Mouse (Mus musculus): Measurements from ENCODE around the gene Tbc1d9b. TPM values are rescaled to one million over a fixed set of nuclear protein-coding genes. Genes with fewer than 3 reads are reported as not detected.

Gene Tbc1d9b
- polyA plus RNA-seq, 1 experiment from 2014 or later, result 30.2 TPM

DNA sequence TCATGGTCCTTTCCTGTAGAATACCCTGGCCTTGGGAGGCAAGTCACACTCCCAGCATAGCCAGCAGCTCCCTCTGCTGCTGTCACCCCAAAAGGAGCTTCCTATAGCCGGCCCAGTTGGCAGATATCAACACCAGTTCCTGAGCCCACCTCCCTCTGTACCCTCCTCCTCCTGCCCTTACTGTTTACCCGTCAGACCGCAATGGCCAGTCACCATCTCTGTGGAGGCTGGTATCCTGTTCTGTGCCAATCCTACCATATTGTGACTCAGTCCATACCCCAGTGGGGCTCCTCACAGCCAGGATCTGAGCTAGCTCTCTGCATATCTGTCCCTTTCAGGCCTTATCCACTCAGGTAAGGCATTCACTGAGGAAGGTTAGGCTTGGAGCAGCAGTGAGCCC is 14.3 kb downstream of the Tbc1d9b start:
- ATAC-seq, result no peak
- 92% methylated on average over 3 of the region's 3 CpGs for WGBS
- Histone ChIP-seq H3K4me3 (no peak overlapping the region), H3K36me3 (ENCODE audit: poor library complexity, severe bottlenecking) (peaks cover 94% of the 10 kb centered on the region), H3K9ac (no peak overlapping the region), H3K4me2 (no peak overlapping the region), H3K4me1 (no peaks in the 10 kb centered on the region), H3K27ac (no peak overlapping the region), H3K9me3 (replicated peaks) (no peaks in the 10 kb centered on the region), H3K27me3 (no peaks in the 10 kb centered on the region)

DNA sequence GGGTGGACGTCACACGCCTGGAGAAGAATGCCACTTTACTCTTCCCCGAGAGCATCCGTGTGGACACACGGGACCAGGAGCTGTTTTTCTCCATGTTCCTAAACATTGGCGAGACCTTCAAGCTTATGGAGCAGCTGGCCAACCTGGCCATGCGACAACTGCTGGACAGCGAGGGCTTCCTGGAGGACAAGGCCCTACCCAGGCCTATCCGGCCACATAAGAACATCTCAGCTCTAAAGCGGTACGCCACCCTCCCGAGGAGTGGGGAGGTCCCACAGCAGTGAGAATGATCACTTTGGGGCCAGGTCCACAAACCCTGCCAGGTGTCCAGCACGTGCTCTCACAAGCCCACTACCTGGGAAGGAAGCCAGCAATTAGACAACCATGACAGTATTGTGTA is 14.9 kb downstream of the Tbc1d9b start:
- Histone ChIP-seq H3K4me3 (no peak overlapping the region), H3K27ac (no peak overlapping the region), H3K36me3 (ENCODE audit: poor library complexity, severe bottlenecking) (peaks cover 94% of the 10 kb centered on the region), H3K4me1 (no peaks in the 10 kb centered on the region), H3K27me3 (no peaks in the 10 kb centered on the region), H3K9ac (no peak overlapping the region), H3K9me3 (replicated peaks) (no peaks in the 10 kb centered on the region), H3K4me2 (no peak overlapping the region)
- no peak for ATAC-seq
- 94% methylated on average over 13 of the region's 13 CpGs for WGBS

DNA sequence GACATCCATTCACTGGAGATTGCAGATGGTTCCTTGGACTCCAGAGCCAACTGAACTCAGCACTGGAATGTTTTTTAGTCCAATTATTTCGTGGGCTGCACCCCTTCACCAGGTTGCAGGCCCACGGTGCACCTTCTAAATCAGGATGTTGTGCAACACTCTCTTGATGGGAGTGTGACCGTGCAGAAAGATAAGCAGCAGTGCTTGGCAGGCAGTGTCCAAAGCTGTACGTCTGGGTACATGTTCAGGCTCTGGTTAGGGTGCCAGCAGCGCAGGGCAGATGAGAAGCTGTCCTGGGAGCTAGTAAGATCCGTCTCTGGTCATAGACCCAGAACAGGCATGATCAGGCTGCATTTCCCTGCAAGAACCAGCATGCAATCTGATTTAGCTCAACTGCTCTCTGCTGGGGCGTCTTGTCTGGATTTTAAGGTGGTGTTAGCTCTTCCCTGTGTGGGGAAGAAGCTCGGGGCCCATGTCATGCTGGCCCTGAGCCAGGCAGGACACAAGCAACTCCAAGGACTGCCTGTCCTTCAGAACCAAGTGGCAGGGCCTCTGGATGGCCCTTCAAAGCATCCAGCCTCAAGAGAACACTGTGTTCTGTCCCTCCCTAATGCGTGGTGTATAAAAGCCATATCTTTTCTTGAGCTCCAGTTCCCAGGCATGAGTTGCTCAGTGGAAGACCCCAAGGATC is 16.2 kb downstream of the Tbc1d9b start:
- no peak for ATAC-seq
- Histone ChIP-seq H3K27me3 (no peaks in the 10 kb centered on the region), H3K4me1 (no peaks in the 10 kb centered on the region), H3K4me2 (no peak overlapping the region), H3K9me3 (replicated peaks) (no peaks in the 10 kb centered on the region), H3K9ac (no peak overlapping the region), H3K36me3 (ENCODE audit: poor library complexity, severe bottlenecking) (peaks cover 94% of the 10 kb centered on the region), H3K4me3 (no peak overlapping the region), H3K27ac (no peak overlapping the region)
- 91% methylated on average over 9 of the region's 9 CpGs for WGBS

DNA sequence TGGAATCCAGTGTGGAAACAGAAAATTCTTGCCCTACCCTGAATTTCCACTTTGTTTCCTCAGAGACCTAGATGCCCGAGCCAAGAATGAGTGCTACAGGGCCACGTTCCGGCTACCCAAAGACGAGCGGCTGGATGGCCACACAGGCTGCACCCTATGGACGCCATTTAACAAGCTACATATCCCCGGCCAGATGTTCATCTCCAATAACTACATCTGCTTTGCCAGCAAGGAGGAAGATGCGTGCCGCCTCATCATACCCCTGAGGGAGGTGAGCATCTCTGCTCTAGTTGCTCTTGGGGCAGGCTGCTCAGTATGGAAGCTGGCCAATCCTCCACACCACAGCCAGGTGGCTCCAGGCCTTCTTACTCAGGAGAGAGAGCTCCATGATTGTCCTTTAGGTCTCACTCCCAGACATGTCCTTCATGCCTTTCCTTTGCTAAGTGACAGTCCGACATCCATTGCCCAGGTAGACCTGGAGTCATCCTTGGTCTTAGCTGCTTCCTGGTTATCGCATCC is 16.8 kb downstream of the Tbc1d9b start:
- Histone ChIP-seq H3K27me3 (no peaks in the 10 kb centered on the region), H3K9me3 (replicated peaks) (no peaks in the 10 kb centered on the region), H3K4me2 (no peak overlapping the region), H3K36me3 (ENCODE audit: poor library complexity, severe bottlenecking) (peaks cover 94% of the 10 kb centered on the region), H3K27ac (no peak overlapping the region), H3K9ac (no peak overlapping the region), H3K4me3 (no peak overlapping the region), H3K4me1 (no peaks in the 10 kb centered on the region)
- WGBS, result 94% methylated on average over 11 of the region's 11 CpGs
- ATAC-seq, result no peak

DNA sequence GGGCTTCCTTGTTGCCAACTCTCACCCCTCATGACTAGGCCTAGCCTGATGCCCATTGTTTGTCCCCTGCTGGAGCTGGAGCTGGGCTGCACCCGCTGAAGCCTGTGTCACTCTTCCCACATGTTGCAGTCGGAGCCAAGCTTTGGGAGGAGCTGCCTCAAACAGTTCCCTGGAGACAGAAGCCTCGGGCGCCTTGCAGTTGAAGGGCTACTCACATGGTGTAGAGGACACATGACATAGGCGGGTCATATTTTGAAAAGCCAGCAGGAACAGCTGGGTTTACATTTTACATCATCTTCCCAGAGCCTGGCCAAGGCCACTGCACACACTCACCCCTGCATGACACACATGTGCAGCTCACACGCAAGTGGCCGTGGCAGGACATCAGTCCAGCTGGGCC is 18.0 kb downstream of the Tbc1d9b start:
- no peak overlapping the region for H3K9ac ChIP-seq
- H3K9me3 ChIP-seq (replicated peaks), result no peaks in the 10 kb centered on the region
- H3K4me1 ChIP-seq, result no peaks in the 10 kb centered on the region
- H3K4me3 ChIP-seq, result no peak overlapping the region
- no peak for ATAC-seq
- H3K4me2 ChIP-seq, result no peak overlapping the region
- no peaks in the 10 kb centered on the region for H3K27me3 ChIP-seq
- H3K36me3 ChIP-seq (ENCODE audit: poor library complexity, severe bottlenecking), result peaks cover 94% of the 10 kb centered on the region
- H3K27ac ChIP-seq, result no peak overlapping the region
- 86% methylated on average over 7 of the region's 7 CpGs for WGBS

DNA sequence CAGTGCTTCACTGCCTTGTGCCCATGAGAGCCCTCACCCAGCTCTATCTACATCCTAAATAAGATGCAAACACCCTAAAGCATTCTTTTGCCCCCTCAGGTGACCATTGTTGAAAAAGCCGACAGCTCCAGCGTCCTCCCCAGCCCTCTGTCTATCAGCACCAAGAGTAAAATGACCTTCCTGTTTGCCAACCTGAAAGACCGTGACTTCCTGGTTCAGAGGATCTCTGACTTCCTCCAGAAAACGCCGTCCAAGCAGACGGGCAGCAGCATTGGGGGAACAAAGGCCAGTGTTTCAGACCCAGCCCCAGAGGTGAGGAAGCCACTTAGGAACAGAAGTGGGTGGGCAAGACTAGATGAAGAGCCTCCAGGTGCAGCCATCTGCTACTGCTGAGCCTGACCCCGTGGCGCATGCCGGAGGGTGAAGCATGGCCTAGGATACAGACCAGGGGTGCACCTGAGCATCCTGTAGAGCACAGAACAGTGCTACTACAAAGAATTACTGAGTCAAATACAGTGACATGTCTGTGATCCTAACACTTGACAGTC is 18.5 kb downstream of the Tbc1d9b start:
- no peak overlapping the region for H3K27ac ChIP-seq
- H3K4me2 ChIP-seq, result no peak overlapping the region
- no peak for ATAC-seq
- no peaks in the 10 kb centered on the region for H3K9me3 ChIP-seq (replicated peaks)
- H3K27me3 ChIP-seq, result no peaks in the 10 kb centered on the region
- H3K4me1 ChIP-seq, result no peaks in the 10 kb centered on the region
- H3K9ac ChIP-seq, result no peak overlapping the region
- no peak overlapping the region for H3K4me3 ChIP-seq
- peaks cover 98% of the 10 kb centered on the region for H3K36me3 ChIP-seq (ENCODE audit: poor library complexity, severe bottlenecking)
- WGBS, result 93% methylated on average over 9 of the region's 9 CpGs

DNA sequence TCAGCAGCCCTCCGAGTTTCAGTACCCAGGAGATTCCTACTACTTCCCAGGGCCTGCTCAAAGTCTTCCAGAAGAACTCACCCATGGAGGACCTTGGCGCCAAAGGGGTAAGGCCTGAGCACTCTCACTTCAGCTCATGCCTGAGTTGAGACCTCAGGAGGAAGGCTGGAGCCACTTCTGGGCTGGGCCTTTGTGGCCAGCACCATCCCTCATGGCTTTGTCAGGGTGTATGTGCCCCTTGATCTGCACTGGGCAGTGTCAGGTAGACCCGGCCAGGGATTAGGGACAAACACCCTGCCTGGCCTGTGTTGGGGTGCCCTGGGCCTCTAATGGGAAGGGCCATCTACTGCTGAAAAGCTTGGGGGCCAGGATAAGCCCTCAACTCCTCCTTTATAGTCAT is 20.2 kb downstream of the Tbc1d9b start:
- peaks cover 98% of the 10 kb centered on the region for H3K36me3 ChIP-seq (ENCODE audit: poor library complexity, severe bottlenecking)

DNA sequence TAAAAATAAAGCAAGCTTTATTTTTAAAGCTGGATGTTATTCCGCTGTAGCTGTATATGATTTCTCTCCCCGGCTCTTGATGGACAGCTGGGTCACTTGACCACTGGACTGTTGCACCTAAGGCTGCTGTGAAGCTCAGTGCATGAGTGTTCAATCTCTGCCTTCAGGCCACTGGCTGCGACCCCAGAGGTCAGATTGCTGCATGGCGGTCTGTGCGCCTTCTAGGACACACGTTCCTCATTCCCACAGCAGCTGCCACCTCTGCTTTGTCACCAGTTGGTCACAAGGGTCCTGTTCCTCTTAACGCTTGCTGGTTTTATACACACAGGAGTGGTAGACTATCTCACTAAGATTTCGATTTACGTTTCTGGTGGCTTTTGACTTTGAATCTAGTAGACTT is 23.0 kb downstream of the Tbc1d9b start:
- ATAC-seq, result no peak
- Histone ChIP-seq H3K27me3 (no peaks in the 10 kb centered on the region), H3K27ac (no peak overlapping the region), H3K4me3 (no peak overlapping the region), H3K9me3 (replicated peaks) (no peaks in the 10 kb centered on the region), H3K4me1 (no peaks in the 10 kb centered on the region), H3K4me2 (no peak overlapping the region), H3K9ac (no peak overlapping the region), H3K36me3 (ENCODE audit: poor library complexity, severe bottlenecking) (peaks cover 100% of the 10 kb centered on the region)
- WGBS, result 88% methylated on average over 9 of the region's 9 CpGs

More for the DNA sequence above, 20.2 kb downstream of the Tbc1d9b start:
- ATAC-seq, result no peak
- no peak overlapping the region for H3K4me2 ChIP-seq
- no peaks in the 10 kb centered on the region for H3K27me3 ChIP-seq
- 83% methylated on average over 3 of the region's 3 CpGs for whole genome bisulfite sequencing
- H3K27ac ChIP-seq, result no peak overlapping the region
- no peaks in the 10 kb centered on the region for H3K9me3 ChIP-seq (replicated peaks)
- H3K4me3 ChIP-seq, result no peak overlapping the region
- H3K4me1 ChIP-seq, result no peaks in the 10 kb centered on the region
- no peak overlapping the region for H3K9ac ChIP-seq

DNA sequence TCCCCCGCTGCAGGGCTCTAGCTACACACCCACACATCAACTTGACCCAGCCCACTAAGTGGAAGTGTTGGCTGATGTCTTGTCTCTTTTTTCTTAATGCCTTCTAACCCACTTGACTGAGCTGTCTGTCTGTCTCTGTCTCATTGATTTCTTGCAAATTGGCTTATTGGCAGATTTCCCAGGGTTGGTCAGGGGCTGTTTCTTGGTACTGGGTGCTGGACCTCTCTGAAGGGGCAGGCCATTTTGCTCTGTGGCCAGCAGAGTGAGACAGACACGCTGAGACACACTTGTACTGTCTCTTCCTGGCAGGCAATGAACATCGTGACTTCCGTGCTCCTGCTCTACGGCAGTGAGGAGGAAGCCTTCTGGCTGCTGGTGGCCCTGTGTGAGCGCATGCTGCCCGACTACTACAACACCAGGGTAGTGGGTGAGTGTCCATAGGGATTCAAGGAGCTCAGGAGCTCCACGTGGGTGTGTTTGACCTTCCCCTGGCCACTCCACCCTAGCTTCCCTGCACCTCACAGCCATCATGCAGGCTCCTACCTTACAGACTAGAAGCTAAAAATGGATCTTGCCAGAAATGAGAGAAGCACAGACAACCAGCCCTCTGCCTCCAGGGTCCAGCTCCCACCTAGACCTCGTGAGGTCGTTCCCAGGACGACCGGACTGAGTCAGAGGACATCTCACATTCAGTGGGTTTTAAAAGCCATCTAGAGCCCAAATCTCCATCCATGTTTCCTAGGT is 23.8 kb downstream of the Tbc1d9b start:
- Histone ChIP-seq H3K27me3 (no peaks in the 10 kb centered on the region), H3K36me3 (ENCODE audit: poor library complexity, severe bottlenecking) (peaks cover 100% of the 10 kb centered on the region), H3K4me2 (no peak overlapping the region), H3K9ac (no peak overlapping the region), H3K27ac (no peak overlapping the region), H3K9me3 (replicated peaks) (no peaks in the 10 kb centered on the region), H3K4me1 (no peaks in the 10 kb centered on the region), H3K4me3 (no peak overlapping the region)
- WGBS, result 92% methylated on average over 12 of the region's 12 CpGs
- ATAC-seq, result no peak

DNA sequence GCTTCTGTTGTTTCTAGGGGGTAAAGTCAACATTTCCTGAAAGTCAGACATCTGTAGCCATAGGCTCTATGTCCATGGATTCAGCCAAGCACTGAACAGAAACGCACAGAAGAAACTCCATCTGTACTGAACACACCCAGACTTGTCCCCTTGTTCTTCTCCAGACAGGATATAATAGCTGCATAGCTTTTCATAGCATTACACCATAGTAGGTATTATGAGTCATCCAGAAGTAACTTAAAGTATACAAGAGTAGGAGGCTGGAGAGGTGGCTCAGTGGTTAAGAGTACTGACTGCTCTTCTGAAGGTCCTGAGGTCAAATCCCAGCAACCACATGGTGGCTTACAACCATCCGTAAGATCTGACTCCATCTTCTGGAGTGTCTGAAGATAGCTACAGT is 24.6 kb downstream of the Tbc1d9b start:
- no peak overlapping the region for H3K4me3 ChIP-seq
- no peak overlapping the region for H3K27ac ChIP-seq
- 92% methylated on average over 2 of the region's 2 CpGs for WGBS
- no peak for ATAC-seq
- no peak overlapping the region for H3K4me2 ChIP-seq
- H3K36me3 ChIP-seq (ENCODE audit: poor library complexity, severe bottlenecking), result peaks cover 100% of the 10 kb centered on the region
- H3K27me3 ChIP-seq, result no peaks in the 10 kb centered on the region
- H3K9ac ChIP-seq, result no peak overlapping the region
- no peaks in the 10 kb centered on the region for H3K9me3 ChIP-seq (replicated peaks)
- no peaks in the 10 kb centered on the region for H3K4me1 ChIP-seq

DNA sequence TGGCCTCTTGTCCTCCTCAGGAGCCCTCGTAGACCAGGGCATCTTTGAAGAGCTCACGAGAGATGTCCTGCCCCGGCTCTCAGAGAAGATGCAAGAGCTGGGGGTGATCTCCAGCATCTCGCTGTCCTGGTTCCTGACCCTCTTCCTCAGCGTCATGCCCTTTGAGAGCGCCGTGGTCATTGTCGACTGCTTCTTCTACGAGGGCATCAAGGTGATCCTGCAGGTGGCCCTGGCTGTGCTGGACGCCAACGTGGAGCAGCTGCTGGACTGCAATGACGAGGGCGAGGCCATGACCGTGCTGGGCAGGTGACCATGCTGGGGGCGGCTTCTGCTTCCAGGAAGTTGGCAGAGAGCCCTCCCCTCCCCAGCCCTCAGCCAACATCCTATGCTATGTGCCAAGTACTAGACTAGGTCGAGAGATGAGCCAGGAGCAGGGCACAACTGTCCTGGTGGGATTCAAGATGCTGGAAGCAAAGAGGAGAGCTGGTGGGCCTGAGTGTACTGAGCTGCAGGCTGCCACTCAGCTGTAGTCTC is 25.6 kb downstream of the Tbc1d9b start:
- no peak for ATAC-seq
- no peak overlapping the region for H3K4me2 ChIP-seq
- no peak overlapping the region for H3K9ac ChIP-seq
- 92% methylated on average over 16 of the region's 16 CpGs for WGBS
- H3K27ac ChIP-seq, result no peak overlapping the region
- H3K9me3 ChIP-seq (replicated peaks), result no peaks in the 10 kb centered on the region
- H3K4me1 ChIP-seq, result no peaks in the 10 kb centered on the region
- H3K36me3 ChIP-seq (ENCODE audit: poor library complexity, severe bottlenecking), result peaks cover 100% of the 10 kb centered on the region
- no peak overlapping the region for H3K4me3 ChIP-seq
- H3K27me3 ChIP-seq, result no peaks in the 10 kb centered on the region

DNA sequence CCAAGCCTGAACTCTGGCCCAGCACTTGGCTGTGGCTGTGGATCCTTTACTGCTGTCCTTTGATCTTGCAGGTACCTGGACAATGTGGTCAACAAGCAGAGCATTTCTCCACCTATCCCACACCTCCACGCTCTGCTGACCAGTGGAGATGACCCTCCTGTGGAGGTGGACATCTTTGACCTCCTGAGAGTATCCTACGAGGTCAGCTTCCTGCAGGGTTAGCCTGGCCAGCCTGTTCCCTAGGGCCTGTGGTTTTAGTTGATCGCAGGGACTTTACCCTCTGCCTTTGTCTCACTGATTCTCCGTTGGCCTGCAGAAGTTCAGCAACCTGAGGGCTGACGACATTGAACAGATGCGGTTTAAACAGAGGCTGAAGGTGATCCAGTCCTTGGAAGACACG is 27.1 kb downstream of the Tbc1d9b start:
- 95% methylated on average over 7 of the region's 7 CpGs for WGBS
- ATAC-seq, result no peak
- Histone ChIP-seq H3K4me1 (no peaks in the 10 kb centered on the region), H3K27me3 (no peaks in the 10 kb centered on the region), H3K9me3 (replicated peaks) (no peaks in the 10 kb centered on the region), H3K4me3 (no peak overlapping the region), H3K36me3 (ENCODE audit: poor library complexity, severe bottlenecking) (peaks cover 99% of the 10 kb centered on the region), H3K9ac (no peak overlapping the region), H3K4me2 (no peak overlapping the region), H3K27ac (no peak overlapping the region)
